Mouse (Mus musculus) right cerebral cortex, adult 18-20 months (tissue): ENCODE measurements around the gene Spocd1.
"Not testable (repeated sequence)": the region's sequence is repeated elsewhere in the genome, so short reads cannot be mapped to it uniquely, and the experiment has no call there.

Source experiments
- DNase-seq: peaks from one replicate; pipeline ENCODE4 v3.0.0; 2022; ENCODE audit warnings: mixed read lengths

Spocd1 gene

GRCm38 (mm10) chr4:129928949-129929348 lies at the start of gene Spocd1:
TSS of gene Spocd1 (plus strand) at chr4:129929249.
- no peak for DNase-seq

GRCm38 (mm10) chr4:129880615-129881014 lies 48.4 kb upstream of the Spocd1 start:
- DNase-seq, result no peak

GRCm38 (mm10) chr4:129881661-129882060 lies 47.4 kb upstream of the Spocd1 start:
- no peak for DNase-seq

GRCm38 (mm10) chr4:129882555-129883293 lies 46.3 kb upstream of the Spocd1 start:
- DNase-seq, result peak; percentile 45

GRCm38 (mm10) chr4:129884041-129884930 lies 44.8 kb upstream of the Spocd1 start:
- peak; percentile 49 for DNase-seq

GRCm38 (mm10) chr4:129889661-129890060 lies 39.4 kb upstream of the Spocd1 start:
- DNase-seq, result no peak

- no peak for DNase-seq
These were observed 39.0 kb upstream of the Spocd1 start for GRCm38 (mm10) chr4:129890094-129890493.

GRCm38 (mm10) chr4:129894861-129895260 lies 34.2 kb upstream of the Spocd1 start:
- no peak for DNase-seq

- not testable (repeated sequence) for DNase-seq
These were observed 30.2 kb upstream of the Spocd1 start for GRCm38 (mm10) chr4:129898815-129899214.

- DNase-seq, result no peak
These were observed 26.7 kb upstream of the Spocd1 start for GRCm38 (mm10) chr4:129902394-129902793.

- no peak for DNase-seq
These were observed 25.5 kb upstream of the Spocd1 start for GRCm38 (mm10) chr4:129903577-129903976.

GRCm38 (mm10) chr4:129905032-129905431 lies 24.0 kb upstream of the Spocd1 start:
- DNase-seq, result no peak

- DNase-seq, result no peak
These were observed 23.0 kb upstream of the Spocd1 start for GRCm38 (mm10) chr4:129906016-129906415.

- no peak for DNase-seq
These were observed 20.2 kb upstream of the Spocd1 start for GRCm38 (mm10) chr4:129908836-129909235.

GRCm38 (mm10) chr4:129909261-129909731 lies 19.8 kb upstream of the Spocd1 start:
- DNase-seq, result no peak

- no peak for DNase-seq
These were observed 16.1 kb upstream of the Spocd1 start for GRCm38 (mm10) chr4:129912998-129913397.

- DNase-seq, result no peak
These were observed 15.0 kb upstream of the Spocd1 start for GRCm38 (mm10) chr4:129913761-129914644.

GRCm38 (mm10) chr4:129914686-129915085 lies 14.4 kb upstream of the Spocd1 start:
- DNase-seq, result no peak

- DNase-seq, result no peak
These were observed 13.6 kb upstream of the Spocd1 start for GRCm38 (mm10) chr4:129915349-129915988.

GRCm38 (mm10) chr4:129916159-129916558 lies 12.9 kb upstream of the Spocd1 start:
- DNase-seq, result no peak

- DNase-seq, result no peak
These were observed 11.9 kb upstream of the Spocd1 start for GRCm38 (mm10) chr4:129917016-129917603.

- no peak for DNase-seq
These were observed 10.6 kb upstream of the Spocd1 start for GRCm38 (mm10) chr4:129918464-129918863.
